Comparison of ENCODE assay signal across 8 mouse cellular contexts in the genomic region with DNA sequence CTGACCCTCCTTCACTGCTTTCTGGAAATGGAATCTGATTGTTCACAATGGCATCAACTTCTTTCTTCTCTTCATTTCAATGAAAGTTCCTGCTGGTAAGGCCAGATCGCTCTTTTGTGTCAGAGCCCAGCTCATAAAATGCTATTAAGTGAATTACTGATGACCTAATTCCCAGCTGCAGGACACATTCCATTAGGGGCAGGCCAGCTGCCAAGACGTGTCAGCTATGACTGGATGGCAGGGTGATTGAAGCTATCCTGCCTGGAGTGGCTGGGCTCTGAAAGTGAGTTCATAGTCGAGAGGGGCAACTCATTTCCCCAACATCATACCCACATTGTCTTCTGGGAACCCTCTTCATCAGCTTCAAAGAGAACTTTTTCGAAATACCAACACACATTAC.
DNase-seq lines count a peak whose midpoint lies in the region; ATAC-seq and TF ChIP-seq lines count a peak whose summit lies in the region.
"Had no signal": no experiment of that assay in that cellular context is flagged by ENCODE, and none has a peak within 500 bp of the region (broad histone marks: within the 10 kb centered on the region; RNA-seq: fewer than 3 reads in every experiment).

No protein-coding gene starts in this region.

- WGBS in lung, postnatal 0 days: 30% methylated on average over 4 of the region's 4 CpGs

- no peaks in the 10 kb centered on the region for H3K4me1 ChIP-seq in lung, postnatal 0 days (ENCODE audit: insufficient read depth, low read depth, low read length)

- H3K27ac ChIP-seq in lung, postnatal 0 days (ENCODE audit: low read length): no peak overlapping the region
- H3K27ac ChIP-seq: midbrain, embryonic 12.5 days had no signal

- no peak for TF ChIP-seq CTCF in lung, postnatal 0 days (IDR thresholded peaks at IDR 0.05)

- H3K27me3 ChIP-seq in lung, postnatal 0 days (replicated peaks; ENCODE audit: insufficient read depth, low read length): no peaks in the 10 kb centered on the region
- H3K27me3 ChIP-seq: midbrain, embryonic 12.5 days had no signal

- H3K9me3 ChIP-seq in lung, postnatal 0 days (ENCODE audit: low read length): no peaks in the 10 kb centered on the region
- H3K9me3 ChIP-seq: midbrain, embryonic 12.5 days had no signal

- ATAC-seq in lung, postnatal 0 days: peak; percentile 43

- peak; percentile 24 for DNase-seq in lung, postnatal 0 days (ENCODE audit: low spot score)
- no peak for DNase-seq in lung, postnatal 25 days (ENCODE audit: low spot score)
- peak; percentile 7 for DNase-seq in embryo, embryonic 9.5 days (ENCODE audit: extremely low spot score)
- DNase-seq in heart, postnatal 10 days: peak; percentile 66 to 74
- DNase-seq in retina, postnatal 1 day: peak; percentile 89
- no peak for DNase-seq in thymus, postnatal 36 days
- DNase-seq in spleen, postnatal 4 days (ENCODE audit: low spot score in 2 of 2): no peak

- no peaks in the 10 kb centered on the region for H3K36me3 ChIP-seq in lung, postnatal 0 days (ENCODE audit: insufficient read depth, low read length)
- H3K36me3 ChIP-seq: midbrain, embryonic 12.5 days had no signal

- H3K4me3 ChIP-seq in lung, postnatal 0 days (ENCODE audit: low read depth, low read length): no peak overlapping the region
- H3K4me3 ChIP-seq: midbrain, embryonic 12.5 days had no signal

- TF ChIP-seq EP300 in lung, postnatal 0 days (IDR thresholded peaks at IDR 0.05): no peak

- H3K4me2 ChIP-seq in lung, postnatal 0 days (replicated peaks; ENCODE audit: low read depth, low read length): no peak overlapping the region
- H3K4me2 ChIP-seq: midbrain, embryonic 12.5 days had no signal

- intact Hi-C loops in heart, postnatal 10 days (cut with DNase I): no loop called here

- H3K9ac ChIP-seq in lung, postnatal 0 days (replicated peaks; ENCODE audit: low read depth): no peak overlapping the region
- H3K9ac ChIP-seq: midbrain, embryonic 12.5 days had no signal

Comparison
In these comparisons a context has a peak if more than half of its experiments do, and no peak if none do; other contexts are left out.
1. DNase-seq: peak in lung, postnatal 0 days (single experiment), embryo, embryonic 9.5 days (single experiment), heart, postnatal 10 days (2 of 2) and retina, postnatal 1 day (single experiment); none in lung, postnatal 25 days (single experiment), thymus, postnatal 36 days (0 of 2) and spleen, postnatal 4 days (0 of 2).